Mouse (Mus musculus) limb, embryonic 14.5 days (tissue): ENCODE results near the gene Nmt1. TPM values are rescaled to one million over a fixed set of nuclear protein-coding genes. Genes with fewer than 3 reads are reported as not detected.

ENCODE experiments used
- ATAC-seq: fragments of 200-750 bp; cut with Nextera tagmentation; 2 replicates; pipeline ENCODE4 v1.8.0; 2017; ENCODE audit warnings: low read depth, moderate number of reproducible peaks, moderate TSS enrichment; ENCODE audit not compliant: low FRiP score
- DNase-seq: peaks from one replicate; pipeline ENCODE4 v3.0.0-alpha.2; 2015; ENCODE audit warnings: low spot score
- H3K27ac ChIP-seq: fragments of 300-500 bp; sonication (generic); replicated peaks from 2 replicates; pipeline ENCODE4 v1.5.1; 2014; ENCODE audit warnings: low read depth, mild to moderate bottlenecking, low read length, moderate library complexity, mixed read lengths
- H3K27me3 ChIP-seq: fragments of 300-500 bp; sonication (generic); 2 replicates; pipeline ENCODE4 v1.6.1; 2014; ENCODE audit warnings: low read length, mixed read lengths; ENCODE audit not compliant: control insufficient read depth, insufficient read depth
- H3K36me3 ChIP-seq: fragments of 300-500 bp; sonication (generic); 2 replicates; pipeline ENCODE4 v1.6.1; 2014; ENCODE audit warnings: mild to moderate bottlenecking, low read length, moderate library complexity, mixed read lengths; ENCODE audit not compliant: control insufficient read depth, insufficient read depth
- H3K4me1 ChIP-seq: fragments of 300-500 bp; sonication (generic); 2 replicates; pipeline ENCODE4 v1.6.1; 2014; ENCODE audit warnings: antibody characterized with exemption, low read length, mixed read lengths; ENCODE audit not compliant: control insufficient read depth, insufficient read depth
- H3K4me2 ChIP-seq: fragments of 300-500 bp; sonication (generic); replicated peaks from 2 replicates; pipeline ENCODE4 v1.6.1; 2014; ENCODE audit warnings: low read depth, mild to moderate bottlenecking, low read length, moderate library complexity; ENCODE audit not compliant: severe bottlenecking
- H3K4me3 ChIP-seq: fragments of 300-500 bp; sonication (generic); replicated peaks from 2 replicates; pipeline ENCODE4 v1.5.1; 2014; ENCODE audit warnings: low read length
- H3K9ac ChIP-seq: fragments of 300-500 bp; sonication (generic); 2 replicates; pipeline ENCODE4 v1.6.1; 2014; ENCODE audit warnings: mild to moderate bottlenecking, low read depth, low read length, moderate library complexity; ENCODE audit not compliant: severe bottlenecking
- H3K9me3 ChIP-seq: fragments of 300-500 bp; sonication (generic); 2 replicates; pipeline ENCODE4 v1.6.1; 2016; ENCODE audit warnings: low read length; ENCODE audit not compliant: control insufficient read depth
- POLR2A ChIP-seq: fragments of 200-500 bp; IDR thresholded peaks from 2 replicates; pipeline ENCODE4 v1.8.0; 2012; ENCODE audit warnings: inconsistent platforms, mild to moderate bottlenecking, moderate library complexity, borderline replicate concordance; ENCODE audit not compliant: insufficient read depth, insufficient read length; ENCODE audit errors: extremely low read depth
- WGBS: fragments of 180-500 bp; shearing (Covaris S2); extraction: QIAGEN DNeasy Blood & Tissue Kit; methylation state at CpG from one replicate; pipeline ENCODE4 v1.1.7; 2014; 5-methylcytosine and 5-hydroxymethylcytosine counted together
- polyA plus RNA-seq, 2 experiments: library from polyadenylated mRNA; depleted of rRNA in 1 of 2; stranded (reverse) in 1 of 2; unstranded in 1 of 2; fragments of >200 nt; fragmentation: Nextera tagmentation in 1 of 2; extraction: Ambion mirVana in 1 of 2; gene quantifications; 2 replicates each; pipeline versions ENCODE4 v1.2.1 to v1.2.3; 2012 to 2014

Gene Nmt1
- polyA plus RNA-seq, 2 experiments = 45.9 to 50.2 TPM

DNA sequence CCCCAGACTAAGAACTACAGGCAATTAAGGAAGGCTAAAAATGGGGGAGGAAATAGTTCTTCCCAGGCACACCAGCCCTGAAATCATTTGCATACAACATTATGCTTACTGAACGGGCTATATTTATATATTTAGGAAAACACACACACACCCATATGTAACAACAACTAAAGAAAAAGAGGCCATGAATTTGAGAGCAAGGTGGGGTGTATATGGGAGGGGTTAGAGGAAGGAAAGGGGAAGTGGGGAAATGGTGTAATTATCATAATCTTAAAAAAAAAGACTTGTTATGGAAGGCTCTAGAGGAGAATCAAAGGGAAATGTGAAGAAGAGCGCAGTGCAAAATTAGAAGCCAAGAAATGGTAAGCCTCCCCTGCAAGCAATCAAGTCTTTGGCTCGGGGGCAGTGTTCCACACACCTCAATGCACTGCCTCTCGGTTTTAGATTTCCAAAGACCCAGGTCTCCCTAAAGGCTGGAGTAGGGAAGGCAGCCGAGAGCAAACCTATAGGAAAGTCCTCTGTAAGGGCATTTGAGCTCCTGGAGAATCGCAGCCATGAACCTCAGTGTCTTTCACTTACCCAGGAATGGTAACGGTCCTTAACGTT lies 317 bp upstream of the Nmt1 start:
- H3K4me1 ChIP-seq = peaks cover 12% of the 10 kb centered on the region
- TF ChIP-seq POLR2A = no peak
- ATAC-seq = peak; percentile 35
- peak; percentile 28 for DNase-seq
- H3K4me3 ChIP-seq = peak overlapping the region; percentile 77
- peak overlapping the region; percentile 63 for H3K4me2 ChIP-seq
- H3K9ac ChIP-seq = peak overlapping the region; percentile 72
- no peaks in the 10 kb centered on the region for H3K9me3 ChIP-seq
- peak overlapping the region; percentile 63 for H3K27ac ChIP-seq
- no peaks in the 10 kb centered on the region for H3K27me3 ChIP-seq
- peaks cover 15% of the 10 kb centered on the region; the same call in 1 of the 2 replicates for H3K36me3 ChIP-seq
- WGBS = 13% methylated on average over 8 of the region's 8 CpGs

DNA sequence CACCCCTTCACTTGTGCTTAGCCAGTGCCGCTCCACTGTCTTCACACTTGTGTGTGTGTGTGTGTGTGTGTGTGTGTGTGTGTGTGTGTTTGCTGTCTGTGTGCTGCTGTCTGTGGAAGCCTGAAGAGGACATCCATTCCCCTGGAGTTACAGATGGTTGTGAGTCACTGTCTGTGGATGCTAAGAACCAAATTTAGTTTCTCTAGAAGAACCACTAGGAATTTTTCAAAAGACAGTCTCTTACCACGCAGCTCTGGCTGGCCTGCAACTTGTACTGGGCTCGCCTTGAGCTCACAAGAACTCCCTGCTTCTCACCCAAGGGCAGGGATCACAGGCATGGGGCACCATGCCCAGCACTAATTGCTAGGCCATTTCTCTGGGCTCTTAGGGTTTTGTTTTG lies 5.0 kb downstream of the Nmt1 start:
- no peak overlapping the region for H3K4me2 ChIP-seq
- no peaks in the 10 kb centered on the region for H3K27me3 ChIP-seq
- H3K9ac ChIP-seq = no peak overlapping the region
- H3K36me3 ChIP-seq = peaks cover 5% of the 10 kb centered on the region
- no peak for TF ChIP-seq POLR2A
- H3K4me3 ChIP-seq = no peak overlapping the region
- DNase-seq (no peak), ATAC-seq (no peak)
- WGBS = 91% methylated on average over 3 of the region's 3 CpGs
- peaks cover 4% of the 10 kb centered on the region; the same call in 1 of the 2 replicates for H3K4me1 ChIP-seq
- H3K27ac ChIP-seq = no peak overlapping the region
- H3K9me3 ChIP-seq = no peaks in the 10 kb centered on the region

DNA sequence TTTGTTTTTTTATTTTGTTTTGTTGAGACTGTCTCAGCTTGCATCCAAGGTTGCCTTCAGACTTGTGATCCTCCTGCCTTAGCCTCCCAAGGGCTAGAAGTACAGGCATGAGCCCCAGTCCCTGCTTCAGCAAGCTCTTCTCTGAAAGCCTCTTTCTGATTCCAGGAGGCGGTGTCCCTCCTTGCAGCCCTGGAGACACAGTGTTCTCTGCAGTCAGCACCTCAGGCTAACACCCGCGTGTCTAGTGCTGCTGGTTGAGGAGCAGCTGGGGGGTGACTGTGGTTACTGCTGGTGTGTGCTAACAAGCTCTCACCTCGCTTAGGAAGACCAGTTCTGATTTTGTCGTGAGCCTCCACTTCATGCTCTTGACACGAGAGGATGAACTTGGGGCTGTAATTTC lies 7.0 kb downstream of the Nmt1 start:
- Histone ChIP-seq H3K9me3 (no peaks in the 10 kb centered on the region), H3K4me3 (no peak overlapping the region), H3K9ac (no peak overlapping the region), H3K27me3 (no peaks in the 10 kb centered on the region), H3K27ac (no peak overlapping the region), H3K36me3 (peaks cover 12% of the 10 kb centered on the region), H3K4me1 (no peaks in the 10 kb centered on the region), H3K4me2 (no peak overlapping the region)
- no peak for TF ChIP-seq POLR2A
- WGBS = 78% methylated on average over 6 of the region's 6 CpGs
- DNase-seq (no peak), ATAC-seq (no peak)

DNA sequence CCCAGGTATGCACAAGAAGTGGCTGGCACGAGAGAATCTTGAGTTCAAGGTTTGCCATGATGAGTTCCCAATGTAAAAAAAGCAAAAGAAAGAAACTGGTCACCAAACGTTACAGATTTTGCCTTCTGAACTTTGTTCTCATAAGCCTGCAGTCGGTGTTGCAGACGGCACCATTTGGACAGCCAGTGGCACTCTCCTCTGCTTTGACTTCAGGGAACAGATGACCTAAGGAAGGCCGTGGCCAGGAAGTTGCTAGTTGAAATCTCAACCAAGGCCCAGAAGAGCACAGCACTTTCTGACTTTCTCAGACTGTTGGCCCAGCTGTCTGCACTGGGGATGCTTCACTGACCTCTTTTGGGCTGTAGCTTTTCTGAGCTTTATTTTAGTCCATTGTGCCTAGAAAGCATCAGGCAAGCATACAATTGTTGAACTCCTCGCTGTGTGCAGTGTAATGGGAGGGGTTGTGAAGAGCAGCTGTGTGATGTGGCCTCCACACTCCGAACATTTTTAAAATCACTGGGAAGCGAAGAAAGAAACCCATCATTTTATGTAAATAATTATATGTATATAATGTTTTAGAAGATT lies 9.0 kb downstream of the Nmt1 start:
- 87% methylated on average over 8 of the region's 8 CpGs for WGBS
- TF ChIP-seq POLR2A = no peak
- Histone ChIP-seq H3K9me3 (no peaks in the 10 kb centered on the region), H3K4me1 (no peaks in the 10 kb centered on the region), H3K36me3 (peaks cover 12% of the 10 kb centered on the region), H3K27ac (no peak overlapping the region), H3K4me3 (no peak overlapping the region), H3K9ac (no peak overlapping the region), H3K4me2 (no peak overlapping the region), H3K27me3 (no peaks in the 10 kb centered on the region)
- ATAC-seq (no peak), DNase-seq (no peak)

DNA sequence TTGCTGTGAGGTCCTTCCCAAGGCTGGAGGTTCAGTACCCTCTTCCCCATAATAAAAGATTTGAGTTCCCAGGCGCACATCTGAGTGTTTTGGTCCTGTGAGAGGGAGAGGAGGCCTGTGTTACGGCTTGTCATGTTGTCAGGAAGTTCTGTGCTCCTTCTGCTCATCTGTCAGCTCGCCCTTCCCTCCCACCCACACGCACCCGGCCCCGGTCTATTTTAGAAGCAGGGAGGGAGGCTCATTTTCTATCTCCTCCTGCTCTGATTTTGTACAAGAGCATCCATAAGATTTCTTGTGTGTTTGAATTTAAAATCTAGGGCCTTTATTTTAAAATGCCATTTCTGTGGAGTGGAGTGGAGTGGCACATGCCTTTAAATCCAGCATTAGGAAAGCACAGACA lies 10.0 kb downstream of the Nmt1 start:
- Histone ChIP-seq H3K4me3 (no peak overlapping the region), H3K9me3 (no peaks in the 10 kb centered on the region), H3K4me1 (no peaks in the 10 kb centered on the region), H3K36me3 (peaks cover 17% of the 10 kb centered on the region), H3K9ac (no peak overlapping the region), H3K27me3 (no peaks in the 10 kb centered on the region), H3K27ac (no peak overlapping the region), H3K4me2 (no peak overlapping the region)
- TF ChIP-seq POLR2A = no peak
- ATAC-seq (no peak), DNase-seq (no peak)
- 87% methylated on average over 6 of the region's 6 CpGs for WGBS

DNA sequence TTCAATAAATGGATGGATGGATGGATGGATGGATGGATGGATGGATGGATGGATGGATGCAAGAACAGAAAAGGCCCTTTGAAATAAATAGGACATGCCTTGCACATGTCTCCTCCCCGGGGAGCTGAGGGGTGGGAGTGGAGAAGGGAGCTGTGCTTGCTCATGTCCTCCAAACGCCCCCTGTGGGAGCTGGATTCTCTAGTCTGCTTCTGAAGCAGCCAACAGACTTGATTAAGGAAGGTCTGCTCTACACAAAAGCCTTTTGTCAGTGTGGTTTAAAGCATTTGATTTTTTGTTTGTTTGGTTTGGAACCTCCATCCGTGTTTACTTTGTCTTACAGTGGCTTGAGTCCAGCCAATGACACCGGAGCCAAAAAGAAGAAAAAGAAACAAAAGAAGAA lies 14.8 kb downstream of the Nmt1 start:
- no peaks in the 10 kb centered on the region for H3K27me3 ChIP-seq
- H3K4me1 ChIP-seq = no peaks in the 10 kb centered on the region
- no peaks in the 10 kb centered on the region for H3K9me3 ChIP-seq
- no peak for ATAC-seq
- peaks cover 57% of the 10 kb centered on the region for H3K36me3 ChIP-seq
- no peak overlapping the region for H3K9ac ChIP-seq
- DNase-seq = no peak
- H3K27ac ChIP-seq = no peak overlapping the region
- no peak overlapping the region for H3K4me2 ChIP-seq
- WGBS = 91% methylated on average over 4 of the region's 4 CpGs
- no peak overlapping the region for H3K4me3 ChIP-seq
- TF ChIP-seq POLR2A = no peak
